Mouse (Mus musculus) B cell, adult (primary cell): ENCODE results near the gene Kcna3. TPM values are rescaled to one million over a fixed set of nuclear protein-coding genes. Genes with fewer than 3 reads are reported as not detected.

ENCODE experiments used
- total RNA-seq: library from RNA; stranded (reverse); gene quantifications from 4 replicates; pipeline ENCODE4 v1.2.4, GENCODE M21; 2023; ENCODE audit not compliant: inconsistent age

Kcna3 gene
- total RNA-seq: 38.7 to 43.4 TPM (median 39.0 TPM) in 4 replicates

GRCm38 (mm10) chr3:107035521-107036457 lies at the start of gene Kcna3:
Gene Kcna3 (plus strand): TSS chr3:107036169.

Other genes with a start within 250 kb of the Kcna3 start
- gene Cd53, start 246.0 kb upstream of the Kcna3 start, total RNA-seq: 527 to 560 TPM (median 553 TPM) in 4 replicates
- gene Olfr266, start 209.9 kb upstream of the Kcna3 start, total RNA-seq: not detected in 4 replicates
- 0.16 to 0.39 TPM (median 0.22 TPM) in 4 replicates for gene Kcna2, start 65.0 kb downstream of the Kcna3 start, total RNA-seq
- gene Kcna10, start 146.9 kb downstream of the Kcna3 start, total RNA-seq: not detected in 4 replicates
- not detected in 4 replicates for gene Cym, start 185.6 kb downstream of the Kcna3 start, total RNA-seq
- not detected in 4 replicates for gene A630076J17Rik, start 194.4 kb downstream of the Kcna3 start, total RNA-seq
- gene Prok1, start 203.5 kb downstream of the Kcna3 start, total RNA-seq: not detected in 4 replicates
- gene Lamtor5, start 242.7 kb downstream of the Kcna3 start, total RNA-seq: 44.5 to 56.1 TPM (median 48.4 TPM) in 4 replicates